ENCODE assay signal across 31 mouse cellular contexts in the genomic region with DNA sequence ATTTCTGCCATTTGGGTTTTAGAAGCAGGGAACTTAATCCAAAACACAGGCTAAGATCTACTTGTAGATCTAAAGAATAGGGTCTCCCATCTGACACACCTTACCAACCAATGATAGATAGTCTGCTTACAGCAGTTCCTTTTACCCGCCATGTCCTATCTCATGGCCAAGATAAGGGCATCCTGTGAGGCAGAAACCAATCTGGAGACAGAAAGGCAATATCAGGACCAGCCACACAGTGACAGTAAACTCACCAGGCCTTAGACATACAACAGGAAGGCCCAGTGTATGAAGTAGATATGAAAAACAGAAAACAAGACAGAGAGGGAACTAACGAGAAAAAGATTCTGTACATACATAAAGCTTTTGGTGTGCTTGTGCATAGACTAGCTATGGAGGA. TPM values are rescaled to one million over a fixed set of nuclear protein-coding genes. Genes with fewer than 3 reads are reported as not detected.
DNase-seq lines count a peak whose midpoint lies in the region; ATAC-seq lines count a peak whose summit lies in the region.
"Had no signal": no experiment of that assay in that cellular context is flagged by ENCODE, and none has a peak within 500 bp of the region (broad histone marks: within the 10 kb centered on the region; RNA-seq: fewer than 3 reads in every experiment).

No protein-coding gene starts in this region.

- 11% methylated on average over 2 of the region's 2 CpGs for WGBS in liver, embryonic 12.5 days (ENCODE audit: insufficient replicate concordance)

- peak overlapping the region; percentile 46 for H3K4me2 ChIP-seq in liver, embryonic 12.5 days
- H3K4me2 ChIP-seq: heart, embryonic 12.5 days; hindbrain, embryonic 12.5 days; lung, embryonic 15.5 days; midbrain, embryonic 11.5 days had no signal

- no peak overlapping the region for H3K4me3 ChIP-seq in liver, embryonic 12.5 days
- H3K4me3 ChIP-seq: embryonic facial prominence, embryonic 10.5 days; heart, embryonic 12.5 days; hindbrain, embryonic 12.5 days; left cerebral cortex, adult 2 months; lung, embryonic 15.5 days had no signal

- ATAC-seq in common myeloid progenitor, adult 5-6 weeks (replicated peaks; ENCODE audit: low read depth, poor library complexity, severe bottlenecking) = peak; percentile 79
- ATAC-seq in liver, embryonic 12.5 days = peak; percentile 96
- peak; percentile 85 for ATAC-seq in megakaryocyte progenitor cell, adult 5-6 weeks (replicated peaks; ENCODE audit: poor library complexity)

- H3K9ac ChIP-seq in liver, embryonic 12.5 days = no peak overlapping the region
- H3K9ac ChIP-seq: heart, embryonic 12.5 days; hindbrain, embryonic 12.5 days; lung, embryonic 15.5 days had no signal

- H3K4me1 ChIP-seq in liver, embryonic 12.5 days = peaks cover 81% of the 10 kb centered on the region

- intact Hi-C loops in heart, postnatal 25 days (cut with DNase I) = no loop called here

- no peaks in the 10 kb centered on the region for H3K27me3 ChIP-seq in liver, embryonic 12.5 days (replicated peaks)
- H3K27me3 ChIP-seq: heart, embryonic 12.5 days; hindbrain, embryonic 12.5 days; lung, embryonic 15.5 days had no signal

- H3K27ac ChIP-seq in liver, embryonic 12.5 days = peak overlapping the region; percentile 89
- H3K27ac ChIP-seq: embryonic facial prominence, embryonic 10.5 days; hindbrain, embryonic 12.5 days; kidney, postnatal 0 days; left cerebral cortex, adult 2 months; lung, embryonic 15.5 days had no signal

- peak; percentile 8 for DNase-seq in c-Kit-negative CD71-positive TER-119-positive erythroid progenitor cells, embryonic 14.5 days (ENCODE audit: low read depth, low spot score)
- DNase-seq in spleen, postnatal 4 days (ENCODE audit: low spot score in 2 of 2) = no peak
- DNase-seq in heart, postnatal 25 days (ENCODE audit: low spot score) = no peak
- no peak for DNase-seq in MN1 (ENCODE audit: low spot score)
- DNase-seq: adrenal gland, postnatal 14 days; B cell, adult 2 months; cerebellum, adult 11 months; cerebellum, adult 9-11 months; gastrocnemius, postnatal 25 days; heart, postnatal 10 days; kidney, adult 2 months; lung, postnatal 4 days; thymus, postnatal 25 days had no signal

- H3K36me3 ChIP-seq in liver, embryonic 12.5 days = peaks cover 85% of the 10 kb centered on the region

- no peaks in the 10 kb centered on the region for H3K9me3 ChIP-seq in liver, embryonic 12.5 days (replicated peaks)
- H3K9me3 ChIP-seq: embryonic facial prominence, embryonic 10.5 days; heart, embryonic 12.5 days; hindbrain, embryonic 12.5 days; lung, embryonic 15.5 days had no signal

RNA-seq across cellular contexts. Expression of gene Golm1, which starts 32.8 kb away (rescaled TPM):
- 55.6 and 58.6 TPM in 2 replicates for total RNA-seq in common myeloid progenitor, adult 5-6 weeks (2017)
- 63.8 and 64.2 TPM in 2 replicates for polyA plus RNA-seq in liver, embryonic 12.5 days (2016; fragmentation: Nextera tagmentation; extraction: Ambion mirVana)
- total RNA-seq in megakaryocyte progenitor cell, adult 5-6 weeks (2015) = 11.8 and 14.3 TPM in 2 replicates
- 18.5 and 26.2 TPM in 2 replicates for total RNA-seq in megakaryocyte progenitor cell, adult 5-6 weeks (2017)
- total RNA-seq in heart, postnatal 25 days (2021) = 10 to 100 TPM; 16.2 to 18.3 TPM

RNA-seq across cellular contexts. Expression of gene 4921517D22Rik, which starts 51.1 kb away (rescaled TPM):
- not detected in 2 replicates for total RNA-seq in common myeloid progenitor, adult 5-6 weeks (2017)
- polyA plus RNA-seq in liver, embryonic 12.5 days (2016; fragmentation: Nextera tagmentation; extraction: Ambion mirVana) = not detected in 2 replicates
- 0.05 TPM in 1 of 2 replicates, not detected in the other for total RNA-seq in megakaryocyte progenitor cell, adult 5-6 weeks (2015)
- total RNA-seq in megakaryocyte progenitor cell, adult 5-6 weeks (2017) = not detected in 2 replicates
- not detected for total RNA-seq in heart, postnatal 25 days (2021)
- total RNA-seq: adrenal gland, postnatal 14 days; gastrocnemius, postnatal 25 days; heart, postnatal 10 days; layer of hippocampus, postnatal 10 days; left cerebral cortex, adult 2 months; left cerebral cortex, postnatal 36 days; midbrain, postnatal 0 days had no signal
- polyA plus RNA-seq: cortical plate, adult 2 months; embryonic facial prominence, embryonic 10.5 days; forebrain, embryonic 11.5 days; heart, embryonic 12.5 days; hindbrain, embryonic 12.5 days; kidney, adult 2 months; kidney, postnatal 0 days; large intestine, adult 2 months; limb, embryonic 14.5 days; lung, embryonic 15.5 days; midbrain, embryonic 11.5 days; midbrain, postnatal 0 days; neural tube, embryonic 14.5 days had no signal

RNA-seq across cellular contexts. Expression of gene Naa35, which starts 57.8 kb away (rescaled TPM):
- 37.3 and 68.3 TPM in 2 replicates for total RNA-seq in common myeloid progenitor, adult 5-6 weeks (2017)
- polyA plus RNA-seq in liver, embryonic 12.5 days (2016; fragmentation: Nextera tagmentation; extraction: Ambion mirVana) = 35.5 and 37.2 TPM in 2 replicates
- 59.8 and 66.4 TPM in 2 replicates for total RNA-seq in megakaryocyte progenitor cell, adult 5-6 weeks (2015)
- total RNA-seq in megakaryocyte progenitor cell, adult 5-6 weeks (2017) = 35.5 and 42.6 TPM in 2 replicates
- total RNA-seq in heart, postnatal 25 days (2021) = 10 to 100 TPM; 78.6 to 96.1 TPM

RNA-seq across cellular contexts. Expression of gene Agtpbp1, which starts 57.8 kb away (rescaled TPM):
- 56.3 and 72.4 TPM in 2 replicates for total RNA-seq in common myeloid progenitor, adult 5-6 weeks (2017)
- 12.1 and 13.2 TPM in 2 replicates for polyA plus RNA-seq in liver, embryonic 12.5 days (2016; fragmentation: Nextera tagmentation; extraction: Ambion mirVana)
- total RNA-seq in megakaryocyte progenitor cell, adult 5-6 weeks (2015) = 44.3 and 45.6 TPM in 2 replicates
- 46.6 and 55.7 TPM in 2 replicates for total RNA-seq in megakaryocyte progenitor cell, adult 5-6 weeks (2017)
- 100 to 1,000 TPM; 143 to 166 TPM for total RNA-seq in heart, postnatal 25 days (2021)
